Mouse (Mus musculus) E14TG2a.4 (cell line): Measurements from ENCODE around the gene Cyp2d22.

ENCODE experiments used
- CTCF ChIP-seq: conservative IDR thresholded peaks from 2 replicates; pipeline ENCODE4 v1.5.1; 2014; ENCODE audit warnings: low read length
- NANOG ChIP-seq: IDR thresholded peaks from 2 replicates; pipeline ENCODE4 v1.6.1; 2014; ENCODE audit warnings: borderline replicate concordance, low read length, mixed read lengths

GRCm38 (mm10) chr15:82379511-82379870 lies 569 bp downstream of the Cyp2d22 start:
- TF ChIP-seq CTCF = no peak
- no peak for TF ChIP-seq NANOG
